Mouse (Mus musculus) cerebellum, adult 9-11 months (tissue): ENCODE measurements at regions not wholly inside any gene's neighbourhood (a gene's known extent, or its start where the extent isn't known, plus 50 kb on each side); places are given as distances from the start of the nearest gene placed in this dataset.

ENCODE experiments used
- DNase-seq: peaks from one replicate; pipeline ENCODE4 v3.0.0; 2022

DNA sequence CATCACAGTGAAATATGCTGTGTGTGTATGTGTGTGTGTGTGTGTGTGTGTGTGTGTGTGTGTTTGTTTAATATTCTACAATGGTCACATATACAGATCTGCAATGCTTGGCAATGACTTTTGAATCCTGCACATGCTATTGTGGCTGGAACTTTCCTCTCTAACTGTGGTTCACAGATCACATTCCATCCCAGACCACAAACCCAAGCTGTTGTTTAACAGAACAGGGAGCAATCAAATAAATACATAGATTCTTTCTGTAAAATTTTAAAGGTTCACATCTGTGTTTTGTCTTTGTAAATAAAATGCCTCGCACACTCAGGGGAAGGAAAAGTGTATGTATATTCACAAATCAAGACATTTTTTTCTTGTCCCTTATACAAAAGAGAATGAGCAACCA lies 744.9 kb upstream of the Jmjd1c start:
- no peak for DNase-seq

- no peak for DNase-seq
These were observed 741.9 kb upstream of the Jmjd1c start for GRCm38 (mm10) chr10:66354072-66354471.

DNA sequence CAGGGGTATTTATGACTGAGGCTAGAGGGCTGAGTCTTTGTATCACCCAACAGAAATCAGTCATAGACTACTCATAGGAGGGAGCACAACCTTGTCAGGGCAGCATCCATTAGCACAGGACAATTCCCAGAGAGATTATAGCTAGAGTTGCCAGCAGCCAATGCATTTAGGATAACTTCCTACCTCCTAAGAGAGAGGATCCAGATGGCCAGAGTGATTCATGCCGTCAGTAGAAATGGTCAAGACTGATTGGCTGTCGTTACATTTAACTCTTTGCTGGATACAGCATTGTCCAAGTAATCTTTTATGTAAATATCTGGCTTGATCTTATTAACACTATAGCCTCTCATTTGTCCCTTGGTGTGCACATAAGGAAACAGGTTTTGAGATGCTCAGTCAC lies 740.9 kb upstream of the Jmjd1c start:
- peak; percentile 44 for DNase-seq

- peak; percentile 99 for DNase-seq
These were observed 738.2 kb upstream of the Jmjd1c start for GRCm38 (mm10) chr10:66357736-66358135.

DNA sequence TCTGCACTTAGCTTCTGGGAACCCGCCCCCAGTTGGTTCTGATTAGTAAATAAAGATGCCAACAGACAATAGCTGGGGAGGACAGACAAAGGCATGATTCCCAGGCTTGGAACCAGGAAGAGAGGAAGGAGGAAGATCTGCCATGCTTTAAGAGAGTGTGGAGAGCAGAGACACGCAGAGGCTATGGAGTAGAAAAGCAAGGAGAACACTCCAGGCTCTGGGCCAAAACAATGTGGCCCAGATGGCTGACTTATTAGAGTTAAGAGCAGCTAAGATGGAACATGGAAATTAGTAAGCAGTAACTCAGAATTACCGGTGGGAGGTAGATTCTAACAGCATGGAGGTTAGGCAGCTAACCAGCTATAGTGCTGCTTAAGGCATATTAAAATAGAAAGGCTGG lies 725.8 kb upstream of the Jmjd1c start:
- DNase-seq, result peak; percentile 91

- no peak for DNase-seq
These were observed 724.2 kb upstream of the Jmjd1c start for GRCm38 (mm10) chr10:66371756-66372155.
